Mouse (Mus musculus) liver, adult 2 months (tissue): ENCODE measurements around the gene Serpinb9f.
"Not testable (repeated sequence)": the region's sequence is repeated elsewhere in the genome, so short reads cannot be mapped to it uniquely, and the experiment has no call there.

Experiments used
- CTCF ChIP-seq: fragments of 200-500 bp; IDR thresholded peaks from 2 replicates; pipeline ENCODE4 v1.5.1; 2011; ENCODE audit warnings: low read depth, low read length, control low read depth
- POLR2A ChIP-seq: fragments of 200-500 bp; IDR thresholded peaks from 2 replicates; pipeline ENCODE4 v1.6.1; 2011; ENCODE audit warnings: low read length, control low read depth; ENCODE audit not compliant: insufficient read depth; ENCODE audit errors: extremely low read depth

GRCm38 (mm10) chr13:33323777-33324176, at the start of gene Serpinb9f:
- TF ChIP-seq CTCF, POLR2A: not testable (repeated sequence)
